Mouse (Mus musculus) forebrain, embryonic 10.5 days (tissue): ENCODE measurements around the gene Acad8. TPM values are rescaled to one million over a fixed set of nuclear protein-coding genes. Genes with fewer than 3 reads are reported as not detected.

ENCODE experiments used
- DNase-seq: peaks from one replicate; pipeline ENCODE4 v3.0.0-alpha.2; 2017; ENCODE audit warnings: low spot score; ENCODE audit errors: extremely low spot score
- H3K27ac ChIP-seq: fragments of 300-500 bp; sonication (generic); 2 replicates; pipeline ENCODE4 v1.5.1; 2016; ENCODE audit warnings: mild to moderate bottlenecking
- H3K27me3 ChIP-seq: fragments of 300-500 bp; sonication (generic); 2 replicates; pipeline ENCODE4 v1.6.1; 2016; ENCODE audit warnings: mild to moderate bottlenecking; ENCODE audit not compliant: poor library complexity, severe bottlenecking
- H3K36me3 ChIP-seq: fragments of 300-500 bp; sonication (generic); replicated peaks from 2 replicates; pipeline ENCODE4 v1.6.1; 2016; ENCODE audit warnings: mild to moderate bottlenecking, moderate library complexity
- H3K4me1 ChIP-seq: fragments of 300-500 bp; sonication (generic); 2 replicates; pipeline ENCODE4 v1.6.1; 2016
- H3K4me3 ChIP-seq: fragments of 300-500 bp; sonication (generic); 2 replicates; pipeline ENCODE4 v1.5.1; 2016; ENCODE audit warnings: mild to moderate bottlenecking, moderate library complexity
- H3K9me3 ChIP-seq: fragments of 300-500 bp; sonication (generic); 2 replicates; pipeline ENCODE4 v1.6.1; 2016; ENCODE audit warnings: mild to moderate bottlenecking, moderate library complexity
- WGBS: fragments of 180-500 bp; shearing (Covaris S2); methylation state at CpG from one replicate; pipeline ENCODE4 v1.1.7; 2016; 5-methylcytosine and 5-hydroxymethylcytosine counted together
- polyA plus RNA-seq: library from polyadenylated mRNA; unstranded; fragments of >200 nt; fragmentation: Nextera tagmentation; extraction: Ambion mirVana; gene quantifications from 2 replicates; pipeline ENCODE4 v1.2.1, GENCODE M21; 2016

The Acad8 gene
- polyA plus RNA-seq: 44.2 and 46.8 TPM in 2 replicates

DNA sequence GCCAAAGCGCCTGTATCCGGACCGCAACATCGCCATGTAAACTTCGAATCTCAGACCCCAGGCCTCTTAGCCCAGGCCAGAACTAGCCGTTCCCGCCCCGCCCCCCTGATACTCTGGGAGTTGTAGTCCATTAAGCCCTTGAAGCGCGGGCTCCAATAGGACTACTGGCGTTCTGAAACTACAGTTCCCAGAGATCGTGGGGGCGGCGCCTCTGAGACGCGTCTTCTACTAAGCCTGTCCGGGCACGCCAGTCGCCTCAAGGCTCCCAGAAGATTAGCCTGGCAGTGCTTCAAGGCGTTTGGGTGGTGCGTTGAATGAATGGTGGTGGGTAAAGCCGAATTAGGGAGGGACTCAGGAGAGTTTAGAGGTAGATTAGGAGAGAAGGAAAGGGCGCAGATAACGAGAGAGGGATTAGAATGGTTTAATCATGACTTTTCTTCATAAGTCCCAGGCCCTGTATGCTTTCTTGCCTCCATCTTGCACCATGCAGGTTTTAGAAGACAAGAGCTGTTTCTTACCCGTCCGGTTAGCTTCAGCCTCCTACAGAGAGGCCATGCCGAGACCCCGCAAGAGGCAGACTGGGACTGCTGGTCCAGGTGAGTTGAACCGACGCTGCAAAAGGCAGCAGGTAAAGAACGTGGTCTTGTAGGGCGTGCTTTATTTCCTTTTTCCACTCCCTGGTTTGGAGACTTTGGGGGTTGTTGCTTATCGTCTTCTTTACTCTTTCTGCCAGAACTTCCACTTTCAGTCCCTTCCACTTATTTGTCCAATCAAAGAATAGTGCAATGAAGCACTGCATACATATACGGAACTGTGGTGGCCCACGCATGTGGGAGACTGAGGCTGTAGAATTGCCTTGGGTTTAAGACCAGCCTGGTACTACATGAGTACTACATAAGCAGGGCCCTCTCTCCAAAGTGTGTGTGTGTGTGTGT is at the start of gene Acad8, which contains the start of gene Thyn1:
Acad8 (minus strand) TSS at position 106 of the 935 bp plus-strand sequence.
Thyn1 (plus strand) TSS at position 250 of the 935 bp plus-strand sequence.
- DNase-seq: peak; percentile 97
- H3K27me3 ChIP-seq: no peaks in the 10 kb centered on the region
- H3K9me3 ChIP-seq: no peaks in the 10 kb centered on the region
- WGBS: 2% methylated on average over 35 of the region's 35 CpGs
- H3K36me3 ChIP-seq: peaks cover 31% of the 10 kb centered on the region
- peaks cover 33% of the 10 kb centered on the region for H3K4me1 ChIP-seq
- H3K27ac ChIP-seq: peak within 1 kb of the TSS; percentile 92
- peak within 1 kb of the TSS; percentile 78 for H3K4me3 ChIP-seq

GRCm38 (mm10) chr9:27043892-27044291 is 44.5 kb upstream of the Acad8 start:
- no peak for DNase-seq
- Histone ChIP-seq H3K4me1 (no peaks in the 10 kb centered on the region), H3K27ac (no peak overlapping the region), H3K4me3 (no peak overlapping the region), H3K27me3 (no peaks in the 10 kb centered on the region), H3K9me3 (no peaks in the 10 kb centered on the region), H3K36me3 (peaks cover 97% of the 10 kb centered on the region)
- 94% methylated on average over 5 of the region's 5 CpGs for WGBS

GRCm38 (mm10) chr9:27030763-27031100 is 31.4 kb upstream of the Acad8 start:
- Histone ChIP-seq H3K36me3 (peaks cover 6% of the 10 kb centered on the region; the same call in 1 of the 2 replicates), H3K27me3 (no peaks in the 10 kb centered on the region), H3K27ac (peak overlapping the region; percentile 95), H3K9me3 (no peaks in the 10 kb centered on the region), H3K4me1 (peaks cover 39% of the 10 kb centered on the region), H3K4me3 (peak overlapping the region; percentile 99)
- no peak for DNase-seq
- WGBS: under 1% methylated on average over 17 of the region's 17 CpGs

GRCm38 (mm10) chr9:27029828-27030762 is 30.7 kb upstream of the Acad8 start, which contains the start of the genes Vps26b and Ncapd3:
TSS of gene Vps26b (minus strand) at chr9:27030065.
TSS of gene Ncapd3 (plus strand) at chr9:27030175.
- DNase-seq: peak; percentile 96
- WGBS: under 1% methylated on average over 72 of the region's 80 CpGs
- no peaks in the 10 kb centered on the region for H3K9me3 ChIP-seq
- peak within 1 kb of the TSS; percentile 99 for H3K4me3 ChIP-seq
- peak within 1 kb of the TSS; percentile 95 for H3K27ac ChIP-seq
- H3K4me1 ChIP-seq: peaks cover 39% of the 10 kb centered on the region
- no peaks in the 10 kb centered on the region for H3K27me3 ChIP-seq
- peaks cover 4% of the 10 kb centered on the region; the same call in 1 of the 2 replicates for H3K36me3 ChIP-seq

DNA sequence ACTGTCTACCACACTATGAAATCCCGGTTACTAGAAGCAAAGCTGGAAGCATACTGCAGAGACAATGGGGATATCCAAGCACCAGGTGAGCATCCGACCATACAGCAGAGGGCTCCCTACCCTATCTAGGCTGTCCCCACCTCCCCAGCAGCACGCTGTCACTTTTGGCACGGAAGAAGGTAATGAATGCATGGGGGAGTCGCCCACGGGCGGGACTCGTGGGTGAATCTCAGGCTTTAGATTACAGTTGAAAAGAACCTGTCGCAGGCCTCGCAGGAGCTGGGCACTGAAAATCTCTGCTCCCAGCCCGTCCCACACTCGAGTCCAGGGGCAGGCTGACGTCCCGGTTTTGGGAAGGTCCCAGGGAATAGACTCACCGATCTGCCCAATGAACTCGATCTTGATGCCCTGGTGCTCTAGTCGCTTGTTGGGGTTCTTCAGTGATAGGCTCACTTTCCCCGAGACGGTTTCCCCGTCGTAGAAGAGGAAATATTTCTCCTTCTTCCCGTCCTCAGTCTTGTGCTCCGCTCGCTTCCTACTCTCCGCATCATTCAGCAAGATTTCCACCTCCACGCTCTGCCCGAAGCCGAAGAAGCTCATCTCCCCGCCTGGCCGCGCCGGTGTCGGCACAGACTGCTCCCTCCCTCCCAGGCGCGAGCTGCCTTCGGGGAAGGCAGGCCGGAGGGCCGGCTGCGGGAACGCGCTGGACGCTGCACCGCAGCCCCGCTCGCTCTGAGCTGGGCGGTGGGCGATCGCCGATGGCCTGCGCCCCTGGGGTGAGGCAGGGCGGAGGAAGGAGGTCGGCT is 29.9 kb upstream of the Acad8 start:
- no peaks in the 10 kb centered on the region for H3K27me3 ChIP-seq
- peak overlapping the region; percentile 95 for H3K27ac ChIP-seq
- peak; percentile 32 for DNase-seq
- WGBS: under 1% methylated on average over 50 of the region's 52 CpGs
- peaks cover 39% of the 10 kb centered on the region for H3K4me1 ChIP-seq
- peaks cover 5% of the 10 kb centered on the region; the same call in 1 of the 2 replicates for H3K36me3 ChIP-seq
- peak overlapping the region; percentile 99 for H3K4me3 ChIP-seq
- H3K9me3 ChIP-seq: no peaks in the 10 kb centered on the region

DNA sequence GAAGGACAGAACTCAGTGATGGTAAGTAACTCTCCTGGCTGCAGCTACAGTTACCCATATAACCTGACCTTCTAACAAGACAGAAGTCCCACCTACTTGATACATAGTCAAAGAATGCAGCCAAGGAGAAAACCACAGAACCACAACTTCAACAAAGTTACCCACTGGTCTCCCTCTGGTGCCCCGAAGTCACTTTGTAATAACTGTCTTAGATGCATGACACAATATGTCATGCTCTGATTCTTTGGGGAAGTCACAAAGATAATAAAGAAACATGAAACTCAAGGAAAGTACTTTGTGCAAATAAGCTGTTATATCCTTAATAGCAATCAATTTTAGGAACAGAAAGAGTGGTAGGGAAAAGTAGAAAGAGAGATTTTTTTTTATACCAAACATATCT is 27.3 kb upstream of the Acad8 start:
- Histone ChIP-seq H3K27me3 (no peaks in the 10 kb centered on the region), H3K27ac (no peak overlapping the region), H3K36me3 (peaks cover 27% of the 10 kb centered on the region), H3K4me3 (no peak overlapping the region), H3K9me3 (no peaks in the 10 kb centered on the region), H3K4me1 (peaks cover 30% of the 10 kb centered on the region)
- WGBS: 91% methylated on average over 1 of the region's 1 CpGs
- DNase-seq: no peak

DNA sequence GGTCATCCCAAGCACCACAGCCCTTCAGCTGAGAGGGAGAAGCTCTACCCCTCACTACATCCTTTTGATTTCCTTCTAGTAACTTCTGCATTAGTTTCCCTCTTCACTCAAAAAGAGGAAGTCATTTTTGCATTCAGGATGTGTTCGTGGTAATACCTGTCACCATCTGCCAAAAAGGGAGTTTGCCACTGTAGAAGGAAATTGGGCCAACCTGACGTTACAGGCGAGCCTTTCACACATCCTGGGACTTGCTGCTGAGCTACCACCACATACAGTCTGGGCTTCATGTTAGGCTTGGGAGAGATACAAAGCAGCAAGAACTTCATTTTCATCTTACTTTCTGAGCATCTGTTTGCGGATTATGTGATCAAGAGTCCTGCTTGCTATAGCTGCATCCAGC is 24.3 kb upstream of the Acad8 start:
- WGBS: 92% methylated on average over 4 of the region's 4 CpGs
- no peak for DNase-seq
- no peak overlapping the region for H3K27ac ChIP-seq
- H3K9me3 ChIP-seq: no peaks in the 10 kb centered on the region
- no peaks in the 10 kb centered on the region for H3K27me3 ChIP-seq
- H3K4me3 ChIP-seq: no peak overlapping the region
- peaks cover 18% of the 10 kb centered on the region for H3K4me1 ChIP-seq
- peaks cover 49% of the 10 kb centered on the region for H3K36me3 ChIP-seq

- WGBS: 95% methylated on average over 10 of the region's 10 CpGs
- Histone ChIP-seq H3K27ac (no peak overlapping the region), H3K4me1 (no peaks in the 10 kb centered on the region), H3K9me3 (no peaks in the 10 kb centered on the region), H3K36me3 (peaks cover 86% of the 10 kb centered on the region), H3K4me3 (no peak overlapping the region), H3K27me3 (no peaks in the 10 kb centered on the region)
- DNase-seq: no peak
These were observed 19.6 kb upstream of the Acad8 start for GRCm38 (mm10) chr9:27018961-27019360.

DNA sequence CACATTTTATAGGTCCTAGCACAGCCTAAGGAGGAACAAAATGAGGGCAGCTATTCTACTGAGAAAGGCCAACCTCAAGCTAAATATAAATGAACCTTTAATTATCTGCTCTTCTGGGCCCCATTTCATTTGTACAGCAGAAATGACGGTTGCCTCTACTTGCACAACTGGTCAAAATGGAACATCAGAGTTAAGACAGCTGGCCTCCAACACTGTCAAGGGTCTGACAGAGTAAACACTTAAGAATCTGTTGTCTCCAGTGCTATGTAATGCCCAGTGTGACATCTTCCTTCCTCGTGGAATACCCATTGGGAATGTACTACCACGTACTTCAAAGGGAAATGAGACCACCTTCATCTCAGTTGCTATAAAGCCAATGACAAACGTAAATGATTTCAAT is 12.2 kb upstream of the Acad8 start:
- 95% methylated on average over 4 of the region's 4 CpGs for WGBS
- Histone ChIP-seq H3K36me3 (peaks cover 98% of the 10 kb centered on the region), H3K9me3 (no peaks in the 10 kb centered on the region), H3K4me1 (no peaks in the 10 kb centered on the region), H3K27ac (no peak overlapping the region), H3K4me3 (no peak overlapping the region), H3K27me3 (no peaks in the 10 kb centered on the region)
- no peak for DNase-seq

GRCm38 (mm10) chr9:27009231-27009630 is 9.9 kb upstream of the Acad8 start:
- peaks cover 99% of the 10 kb centered on the region for H3K36me3 ChIP-seq
- WGBS: 88% methylated on average over 5 of the region's 5 CpGs
- no peaks in the 10 kb centered on the region for H3K9me3 ChIP-seq
- H3K27me3 ChIP-seq: no peaks in the 10 kb centered on the region
- no peak overlapping the region for H3K27ac ChIP-seq
- no peak for DNase-seq
- H3K4me1 ChIP-seq: no peaks in the 10 kb centered on the region
- H3K4me3 ChIP-seq: no peak overlapping the region

DNA sequence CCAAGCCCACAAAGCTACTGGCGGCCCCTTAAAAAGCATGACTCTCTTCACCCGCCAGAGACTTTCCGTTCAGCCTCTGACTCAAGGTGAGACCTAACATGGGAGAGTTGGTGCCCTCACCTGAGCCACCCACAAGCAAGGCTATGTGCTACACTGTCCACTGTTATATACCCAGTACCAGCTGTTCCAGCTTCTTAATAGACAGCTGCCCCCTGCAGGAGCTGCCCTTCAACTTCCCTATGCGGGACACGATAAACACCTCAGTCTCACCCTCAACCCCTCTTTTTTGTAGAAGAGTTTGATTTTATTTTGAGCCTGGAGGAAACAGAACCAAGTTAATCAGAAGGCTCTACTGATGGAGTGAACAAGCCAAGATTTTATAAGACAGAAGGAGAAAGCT is 7.5 kb upstream of the Acad8 start:
- no peak overlapping the region for H3K4me3 ChIP-seq
- DNase-seq: no peak
- no peaks in the 10 kb centered on the region for H3K4me1 ChIP-seq
- no peaks in the 10 kb centered on the region for H3K9me3 ChIP-seq
- H3K27me3 ChIP-seq: no peaks in the 10 kb centered on the region
- H3K27ac ChIP-seq: no peak overlapping the region
- 92% methylated on average over 5 of the region's 5 CpGs for WGBS
- H3K36me3 ChIP-seq: peaks cover 98% of the 10 kb centered on the region

DNA sequence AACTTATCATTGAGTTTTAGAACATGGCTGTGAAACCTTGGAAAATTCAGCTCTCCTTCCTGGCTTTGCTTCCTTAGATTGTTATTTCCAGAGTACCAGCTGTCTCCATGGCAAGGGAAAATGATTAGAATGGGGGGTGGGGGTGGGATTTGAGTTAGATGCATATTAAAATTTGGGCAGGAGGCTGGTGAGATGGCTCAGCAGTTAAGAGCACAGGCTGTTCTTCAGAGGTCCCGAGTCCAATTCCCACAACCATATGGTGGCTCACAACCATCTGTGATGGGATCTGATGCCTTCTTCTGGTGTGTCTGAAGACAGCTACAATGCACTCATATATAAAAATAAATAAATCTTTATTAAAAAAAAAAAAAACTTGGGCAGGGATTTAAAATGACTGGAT is 6.6 kb upstream of the Acad8 start:
- H3K27ac ChIP-seq: no peak overlapping the region
- H3K27me3 ChIP-seq: no peaks in the 10 kb centered on the region
- 97% methylated on average over 1 of the region's 1 CpGs for WGBS
- peaks cover 89% of the 10 kb centered on the region for H3K36me3 ChIP-seq
- peaks cover 7% of the 10 kb centered on the region for H3K4me1 ChIP-seq
- no peaks in the 10 kb centered on the region for H3K9me3 ChIP-seq
- no peak overlapping the region for H3K4me3 ChIP-seq
- DNase-seq: no peak
